Mouse (Mus musculus): ENCODE measurements around the gene Acox1.

GRCm38 (mm10) chr11:116195252-116195651 lies 3.6 kb downstream of the Acox1 start:
- TF ChIP-seq CTCF (IDR thresholded peaks at IDR 0.05; ENCODE audit: insufficient read depth, low read depth, low read length): no peak
- no peak for TF ChIP-seq POLR2A (IDR thresholded peaks at IDR 0.05; ENCODE audit: insufficient read depth, low read depth, low read length)
